Mouse (Mus musculus) neural tube, embryonic 11.5 days (tissue): Measurements from ENCODE around the gene Eef1akmt3. TPM values are rescaled to one million over a fixed set of nuclear protein-coding genes. Genes with fewer than 3 reads are reported as not detected.
A peak's percentile ranks its signal among the peaks of the same experiment; 100 is the strongest.

ENCODE experiments used
- ATAC-seq: fragments of 200-750 bp; cut with Nextera tagmentation; 2 replicates; pipeline ENCODE4 v1.8.0; 2017; ENCODE audit warnings: moderate number of reproducible peaks, mild to moderate bottlenecking, moderate TSS enrichment, moderate library complexity; ENCODE audit not compliant: insufficient read depth, low FRiP score, low TSS enrichment
- DNase-seq: peaks from one replicate; pipeline ENCODE4 v3.0.0-alpha.2; 2015; ENCODE audit warnings: low spot score
- H3K27ac ChIP-seq: fragments of 300-500 bp; sonication (generic); 2 replicates; pipeline ENCODE4 v1.5.1; 2014; ENCODE audit warnings: low read depth, mild to moderate bottlenecking, low read length
- H3K27me3 ChIP-seq: fragments of 300-500 bp; sonication (generic); 2 replicates; pipeline ENCODE4 v1.6.1; 2014; ENCODE audit warnings: mild to moderate bottlenecking, low read length, mixed read lengths; ENCODE audit not compliant: control insufficient read depth, insufficient read depth
- H3K36me3 ChIP-seq: fragments of 300-500 bp; sonication (generic); 2 replicates; pipeline ENCODE4 v1.6.1; 2014; ENCODE audit warnings: mild to moderate bottlenecking, low read length, moderate library complexity, mixed read lengths; ENCODE audit not compliant: control insufficient read depth, insufficient read depth
- H3K4me1 ChIP-seq: fragments of 300-500 bp; sonication (generic); 2 replicates; pipeline ENCODE4 v1.6.1; 2014; ENCODE audit warnings: low read length, mixed read lengths; ENCODE audit not compliant: control insufficient read depth, insufficient read depth
- H3K4me2 ChIP-seq: fragments of 300-500 bp; sonication (generic); 2 replicates; pipeline ENCODE4 v1.6.1; 2014; ENCODE audit warnings: low read depth, mild to moderate bottlenecking, moderate library complexity
- H3K4me3 ChIP-seq: fragments of 300-500 bp; sonication (generic); 2 replicates; pipeline ENCODE4 v1.5.1; 2014; ENCODE audit warnings: low read depth, low read length
- H3K9ac ChIP-seq: fragments of 300-500 bp; sonication (generic); 2 replicates; pipeline ENCODE4 v1.6.1; 2014; ENCODE audit warnings: mild to moderate bottlenecking, low read length
- H3K9me3 ChIP-seq: fragments of 300-500 bp; sonication (generic); 2 replicates; pipeline ENCODE4 v1.6.1; 2016; ENCODE audit warnings: low read length; ENCODE audit not compliant: control insufficient read depth
- WGBS: fragments of 180-500 bp; shearing (Covaris S2); extraction: QIAGEN DNeasy Blood & Tissue Kit; methylation state at CpG from one replicate; pipeline ENCODE4 v1.1.7; 2014; 5-methylcytosine and 5-hydroxymethylcytosine counted together
- polyA plus RNA-seq: library from polyadenylated mRNA; unstranded; fragments of >200 nt; fragmentation: Nextera tagmentation; extraction: Ambion mirVana; gene quantifications from 2 replicates; pipeline ENCODE4 v1.2.1, GENCODE M21; 2014

The Eef1akmt3 gene
- polyA plus RNA-seq, 1 experiment from 2014 or later, result 0.32 TPM

DNA sequence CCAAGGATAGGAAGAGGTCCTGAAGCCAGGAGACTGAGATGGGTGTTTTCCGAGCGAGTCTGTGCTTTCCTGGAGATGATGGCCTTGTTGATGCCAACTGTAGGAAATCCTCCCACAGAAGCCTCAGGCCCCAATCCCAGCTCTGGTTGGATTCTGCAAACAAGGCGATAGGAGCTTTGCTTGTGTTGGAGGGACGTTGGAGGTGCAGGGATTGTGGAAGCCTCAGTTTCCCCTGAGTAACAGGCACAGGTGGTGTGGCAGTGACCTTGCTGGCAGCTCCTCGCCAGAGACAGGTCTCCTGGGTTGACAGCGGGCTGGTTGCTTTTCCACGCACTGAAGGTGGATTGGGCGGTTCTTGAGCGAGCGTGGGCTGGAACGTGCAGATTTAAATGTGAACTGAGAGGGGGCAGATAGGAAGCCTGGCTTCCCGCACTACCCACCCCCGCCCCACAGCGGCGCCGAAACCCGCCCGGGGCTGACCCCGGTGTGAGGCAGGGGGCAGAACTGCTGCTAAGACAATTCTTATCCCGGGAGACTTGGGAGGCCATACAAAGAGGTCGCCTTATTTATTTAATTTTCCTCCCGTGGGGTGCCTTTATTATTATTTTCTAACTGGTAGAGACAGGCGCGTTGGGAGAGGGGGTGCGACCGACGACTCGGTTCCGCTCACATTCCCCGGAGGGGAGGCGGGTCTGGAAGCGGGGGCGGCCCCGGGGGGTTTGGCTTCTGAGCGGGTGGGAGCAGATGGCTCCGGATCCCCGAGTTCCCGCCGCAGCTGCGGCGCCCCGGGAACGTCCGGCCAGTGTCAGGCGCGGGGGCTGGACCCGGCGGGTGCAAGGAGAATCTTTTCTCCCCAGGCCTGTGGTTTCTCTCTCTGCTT is 39.8 kb upstream of the Eef1akmt3 start:
- Histone ChIP-seq H3K9ac (peak overlapping the region; percentile 14; the same call in 1 of the 2 replicates), H3K9me3 (no peaks in the 10 kb centered on the region), H3K4me2 (peak overlapping the region; percentile 100), H3K4me3 (peak overlapping the region; percentile 66), H3K4me1 (peaks cover 26% of the 10 kb centered on the region), H3K27me3 (peaks cover 65% of the 10 kb centered on the region), H3K36me3 (no peaks in the 10 kb centered on the region), H3K27ac (no peak overlapping the region)
- DNase-seq, result peak; percentile 30
- no peak for ATAC-seq
- WGBS, result 3% methylated on average over 48 of the region's 48 CpGs

DNA sequence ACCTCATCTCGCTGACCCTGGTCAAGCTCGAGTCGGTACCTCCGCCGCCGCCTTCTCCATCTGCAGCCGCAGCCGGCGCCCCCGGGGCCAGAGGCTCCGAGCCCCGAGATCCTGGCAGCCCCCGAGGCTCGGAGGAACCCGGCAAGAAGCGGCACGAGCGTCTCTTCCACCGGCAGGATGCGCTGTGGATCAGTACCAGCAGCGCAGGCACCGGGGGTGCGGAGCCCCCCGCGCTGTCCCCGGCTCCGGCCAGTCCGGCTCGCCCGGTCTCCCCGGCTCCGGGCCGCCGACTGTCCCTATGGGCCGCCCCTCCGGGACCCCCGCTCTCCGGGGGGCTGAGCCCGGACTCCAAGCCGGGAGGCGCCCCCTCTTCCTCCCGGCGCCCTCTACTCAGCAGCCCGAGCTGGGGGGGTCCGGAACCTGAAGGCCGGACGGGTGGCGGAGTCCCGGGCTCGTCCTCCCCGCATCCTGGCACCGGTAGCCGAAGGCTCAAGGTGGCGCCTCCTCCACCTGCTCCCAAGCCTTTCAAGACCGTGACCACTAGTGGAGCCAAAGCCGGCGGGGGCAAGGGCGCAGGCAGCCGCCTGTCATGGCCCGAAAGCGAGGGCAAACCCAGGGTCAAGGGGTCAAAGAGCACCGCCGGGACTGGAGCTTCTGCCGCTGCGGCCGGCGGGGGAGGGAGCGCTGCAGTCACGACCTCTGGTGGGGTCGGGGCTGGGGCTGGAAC is 38.5 kb upstream of the Eef1akmt3 start:
- Histone ChIP-seq H3K27ac (no peak overlapping the region), H3K27me3 (peaks cover 65% of the 10 kb centered on the region)
- peak; percentile 10 for ATAC-seq

DNA sequence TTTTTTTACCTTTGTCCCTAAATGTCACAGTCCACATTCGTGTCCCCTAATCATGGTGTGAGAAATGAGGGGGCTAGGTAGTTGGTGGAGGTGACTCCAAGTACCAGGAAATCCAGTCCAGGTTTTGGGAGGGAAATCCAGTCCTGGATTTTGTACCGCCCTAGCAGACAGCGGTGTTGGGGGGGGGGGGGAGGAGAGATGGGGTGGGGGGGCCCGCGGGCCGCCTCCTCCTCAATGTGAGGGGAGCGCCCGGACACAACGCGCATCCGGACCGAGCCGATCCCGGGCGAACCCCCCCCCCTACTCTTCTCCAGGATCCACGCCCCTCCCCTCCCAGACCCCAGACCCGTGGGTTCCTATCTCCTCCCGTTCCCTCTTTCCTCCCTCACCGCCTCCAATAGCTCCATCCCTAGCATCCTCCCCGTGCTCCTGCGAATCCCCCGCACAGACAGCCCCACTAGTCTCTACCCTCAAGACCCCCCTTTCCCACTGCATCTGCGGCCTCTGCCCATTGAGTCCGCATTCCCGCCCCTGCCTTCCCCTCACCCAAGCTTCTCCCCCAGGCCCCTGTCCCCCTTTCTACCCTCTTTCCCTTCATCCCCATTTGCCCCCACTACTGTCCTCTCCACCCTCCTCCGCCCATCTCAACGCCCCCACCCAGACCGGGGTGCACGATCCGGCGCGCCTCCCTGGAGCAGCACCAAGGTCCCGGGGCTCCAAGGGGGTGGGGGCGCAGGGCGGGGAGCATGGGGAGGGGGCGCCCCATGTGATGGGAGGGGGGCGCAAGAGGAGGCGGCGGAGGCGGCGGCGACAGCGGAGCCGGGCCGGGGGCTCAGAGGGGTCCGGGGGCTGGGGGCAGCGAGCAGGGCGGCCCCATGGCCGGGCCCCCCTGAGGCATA is 37.6 kb upstream of the Eef1akmt3 start:
- peaks cover 63% of the 10 kb centered on the region for H3K27me3 ChIP-seq
- DNase-seq, result peak; percentile 66
- WGBS, result under 1% methylated on average over 32 of the region's 49 CpGs
- H3K4me3 ChIP-seq, result peak overlapping the region; percentile 66
- peak overlapping the region; percentile 72 for H3K9ac ChIP-seq
- peak overlapping the region; percentile 100 for H3K4me2 ChIP-seq
- no peaks in the 10 kb centered on the region for H3K9me3 ChIP-seq
- H3K36me3 ChIP-seq, result no peaks in the 10 kb centered on the region
- no peak overlapping the region for H3K27ac ChIP-seq
- peak; percentile 52 for ATAC-seq
- H3K4me1 ChIP-seq, result peaks cover 26% of the 10 kb centered on the region

More for the DNA sequence above, 38.5 kb upstream of the Eef1akmt3 start:
- Histone ChIP-seq H3K4me1 (peaks cover 26% of the 10 kb centered on the region), H3K9ac (peak overlapping the region; percentile 72), H3K4me3 (peak overlapping the region; percentile 66), H3K9me3 (no peaks in the 10 kb centered on the region), H3K36me3 (no peaks in the 10 kb centered on the region), H3K4me2 (peak overlapping the region; percentile 100)
- peak; percentile 50 for DNase-seq
- WGBS, result under 1% methylated on average over 40 of the region's 70 CpGs

DNA sequence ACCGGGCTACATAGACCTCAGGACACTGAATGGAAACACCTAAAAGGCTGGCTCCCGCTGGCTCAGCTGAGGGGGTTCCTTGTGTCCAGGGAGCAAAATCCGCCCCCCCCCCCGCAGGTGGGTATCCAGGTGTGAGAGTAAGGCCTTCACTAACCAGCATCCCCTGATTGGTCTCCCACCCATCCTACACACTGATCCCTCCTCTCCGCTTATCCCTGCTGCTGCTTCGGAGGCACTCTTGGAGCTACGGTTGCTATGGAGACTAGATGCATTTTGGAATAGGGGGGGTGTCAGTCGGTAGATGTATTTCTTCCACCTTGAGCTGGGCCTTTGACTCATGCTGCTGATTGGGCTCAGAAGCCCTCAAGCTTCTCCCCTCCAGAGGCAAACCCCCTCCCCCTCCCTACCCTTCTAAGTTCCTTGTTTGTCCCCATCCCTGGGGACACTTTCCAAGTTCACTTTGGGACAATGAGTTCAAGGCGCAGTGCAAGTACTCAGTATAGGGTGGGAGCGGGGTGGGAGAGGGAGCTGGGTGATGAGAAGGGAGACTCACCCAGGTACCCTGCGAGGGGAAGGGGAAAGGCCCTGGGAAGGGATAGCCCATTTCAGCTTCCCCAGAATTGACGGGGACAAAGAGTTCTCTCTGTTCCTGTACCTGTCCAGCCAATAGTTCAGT is 36.8 kb upstream of the Eef1akmt3 start:
- peak overlapping the region; percentile 66 for H3K4me3 ChIP-seq
- no peaks in the 10 kb centered on the region for H3K9me3 ChIP-seq
- DNase-seq (peak; percentile 13), ATAC-seq (peak; percentile 29; the same call in 1 of the 2 replicates)
- peak overlapping the region; percentile 100 for H3K4me2 ChIP-seq
- H3K9ac ChIP-seq, result no peak overlapping the region
- peaks cover 55% of the 10 kb centered on the region for H3K27me3 ChIP-seq
- peaks cover 26% of the 10 kb centered on the region for H3K4me1 ChIP-seq
- WGBS, result 5% methylated on average over 11 of the region's 12 CpGs
- H3K27ac ChIP-seq, result no peak overlapping the region
- H3K36me3 ChIP-seq, result no peaks in the 10 kb centered on the region

DNA sequence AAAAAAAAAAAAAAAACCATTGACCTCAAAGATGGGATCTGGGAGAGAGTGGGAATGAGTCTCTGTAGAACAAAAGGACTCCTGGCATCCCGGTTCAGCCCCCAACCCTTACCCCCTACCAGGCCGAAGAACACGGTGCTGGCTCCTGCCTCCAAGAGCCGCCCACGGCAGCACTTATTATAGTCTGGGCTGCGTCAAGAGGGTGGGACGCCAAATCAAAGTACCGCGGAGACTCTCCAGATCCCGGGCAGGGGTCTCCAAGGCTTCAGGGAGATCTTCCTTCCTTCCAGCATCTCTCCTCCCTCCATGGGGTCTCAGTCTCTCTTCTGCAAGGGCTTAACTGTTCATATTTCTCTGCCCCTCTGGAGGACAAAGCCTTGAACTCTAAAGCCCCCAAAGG is 36.2 kb upstream of the Eef1akmt3 start:
- peaks cover 49% of the 10 kb centered on the region for H3K27me3 ChIP-seq
- ATAC-seq (no peak), DNase-seq (no peak)
- H3K9me3 ChIP-seq, result no peaks in the 10 kb centered on the region
- 3% methylated on average over 10 of the region's 10 CpGs for WGBS
- H3K27ac ChIP-seq, result no peak overlapping the region
- peaks cover 26% of the 10 kb centered on the region for H3K4me1 ChIP-seq
- no peak overlapping the region for H3K9ac ChIP-seq
- no peaks in the 10 kb centered on the region for H3K36me3 ChIP-seq
- 0 out of 2 replicates have a peak overlapping the region, but pooled peaks have one; percentile 8 for H3K4me3 ChIP-seq
- H3K4me2 ChIP-seq, result no peak overlapping the region

DNA sequence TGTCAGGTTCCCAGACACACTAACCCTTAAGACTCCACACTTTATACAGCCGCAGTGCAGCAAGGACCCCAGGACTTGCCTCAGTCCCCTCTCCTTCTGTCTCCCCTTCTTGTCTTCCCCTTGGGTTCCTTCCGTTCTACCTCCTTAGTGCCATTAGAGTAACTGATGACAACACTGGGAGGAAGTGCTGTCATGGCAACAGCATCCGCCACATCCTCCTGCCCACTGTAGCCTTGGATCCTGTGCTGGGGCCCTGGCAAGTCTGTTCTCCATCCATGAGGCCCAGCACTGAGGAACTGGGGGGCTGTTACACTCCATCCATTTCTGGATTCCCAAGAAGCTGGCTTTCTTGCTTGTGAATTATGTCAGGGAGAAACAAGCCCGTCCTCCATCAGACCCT is 34.8 kb upstream of the Eef1akmt3 start:
- DNase-seq (no peak), ATAC-seq (no peak)
- peaks cover 35% of the 10 kb centered on the region for H3K27me3 ChIP-seq
- no peak overlapping the region for H3K27ac ChIP-seq
- no peaks in the 10 kb centered on the region for H3K36me3 ChIP-seq
- H3K9me3 ChIP-seq, result no peaks in the 10 kb centered on the region
- no peak overlapping the region for H3K4me2 ChIP-seq
- 38% methylated on average over 4 of the region's 4 CpGs for WGBS
- H3K4me1 ChIP-seq, result peaks cover 20% of the 10 kb centered on the region
- no peak overlapping the region for H3K4me3 ChIP-seq
- no peak overlapping the region for H3K9ac ChIP-seq

DNA sequence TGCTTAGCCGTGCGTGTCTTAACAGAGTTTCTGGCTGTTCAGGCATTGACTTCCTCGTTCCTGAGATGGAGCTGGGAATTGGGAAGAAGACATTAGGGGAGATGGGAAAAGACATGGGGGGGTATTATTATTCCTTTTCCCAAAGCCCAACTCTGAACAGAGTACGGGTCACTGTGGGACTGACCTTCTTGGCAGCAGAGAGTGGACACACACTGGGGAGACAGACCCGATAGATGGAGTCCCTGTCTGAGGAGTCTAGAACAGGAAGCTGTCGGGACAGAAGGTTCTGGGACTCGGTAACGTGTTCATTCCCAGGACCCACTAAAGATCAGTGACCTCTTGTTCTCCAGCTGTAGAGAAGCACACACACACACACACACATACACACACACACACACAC is 34.3 kb upstream of the Eef1akmt3 start:
- WGBS, result 77% methylated on average over 8 of the region's 8 CpGs
- H3K36me3 ChIP-seq, result no peaks in the 10 kb centered on the region
- H3K27ac ChIP-seq, result no peak overlapping the region
- no peaks in the 10 kb centered on the region for H3K9me3 ChIP-seq
- no peak overlapping the region for H3K9ac ChIP-seq
- no peak for ATAC-seq
- peaks cover 31% of the 10 kb centered on the region for H3K27me3 ChIP-seq
- DNase-seq, result no peak
- H3K4me2 ChIP-seq, result no peak overlapping the region
- peaks cover 19% of the 10 kb centered on the region for H3K4me1 ChIP-seq
- no peak overlapping the region for H3K4me3 ChIP-seq

DNA sequence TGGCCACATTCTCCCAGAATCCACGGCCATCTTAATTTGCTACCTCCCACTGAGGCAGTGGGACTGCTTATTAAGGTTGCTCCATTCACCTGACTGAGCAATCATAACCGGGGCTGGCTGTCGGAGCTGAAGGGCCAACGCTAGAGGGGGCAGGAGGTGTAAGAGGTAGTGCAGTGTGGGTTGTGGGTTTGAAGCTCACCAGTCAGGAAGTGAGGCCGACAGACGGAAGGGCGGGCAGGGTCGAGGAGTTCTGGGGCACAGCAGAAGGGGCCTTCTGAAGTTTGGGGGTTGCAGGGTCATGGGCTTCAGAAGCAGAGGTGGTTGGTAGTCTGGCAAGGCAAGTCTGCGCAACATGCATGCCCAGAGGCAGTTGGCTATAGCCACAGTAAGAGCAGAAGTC is 33.8 kb upstream of the Eef1akmt3 start, which contains the start of gene Agap2:
Agap2 (plus strand) TSS at position 205 of the 400 bp plus-strand sequence.
- WGBS, result 64% methylated on average over 9 of the region's 9 CpGs
- Histone ChIP-seq H3K4me1 (peaks cover 18% of the 10 kb centered on the region), H3K9me3 (no peaks in the 10 kb centered on the region), H3K4me2 (no peak within 1 kb of the TSS), H3K27me3 (peaks cover 25% of the 10 kb centered on the region), H3K36me3 (no peaks in the 10 kb centered on the region), H3K27ac (no peak within 1 kb of the TSS), H3K4me3 (no peak within 1 kb of the TSS), H3K9ac (no peak within 1 kb of the TSS)
- ATAC-seq, result no peak
- DNase-seq, result no peak
